Mouse (Mus musculus) adipose tissue, adult 10 weeks (tissue): ENCODE results near the gene Gm17087. TPM values are rescaled to one million over a fixed set of nuclear protein-coding genes. Genes with fewer than 3 reads are reported as not detected.

Experiments
- polyA plus RNA-seq: library from polyadenylated mRNA; stranded (reverse); fragments of 350-450 nt; fragmentation: Illumina TruSeq; extraction: RNeasy Lipid Tissue Mini Kit (QIAGEN cat#74804); gene quantifications from one replicate; pipeline ENCODE4 v1.2.3, GENCODE M21; 2014; ENCODE audit warnings: low read depth, low replicate concordance

Gm17087 gene
- polyA plus RNA-seq = not detected

GRCm38 (mm10) chr17:8566850-8567249, at the start of gene Gm17087:
TSS of gene Gm17087 (minus strand) at chr17:8566950.

GRCm38 (mm10) chr17:8525225-8525721, 41.5 kb downstream of the Gm17087 start, which contains the start of gene Pde10a:
TSS of gene Pde10a (plus strand) at chr17:8525372.

Other genes starting within 250 kb of the Gm17087 start
- gene Prr18, start 229.5 kb downstream of the Gm17087 start, polyA plus RNA-seq = 1.1 TPM
- 2.1 TPM for gene T2, start 211.0 kb downstream of the Gm17087 start, polyA plus RNA-seq
- not detected for gene T, start 132.5 kb downstream of the Gm17087 start, polyA plus RNA-seq
- 1.1 TPM for gene Pde10a, start 41.6 kb downstream of the Gm17087 start, polyA plus RNA-seq